ENCODE assay signal across 27 mouse cellular contexts in genomic region chr12:110764531-110764930, GRCm38 (mm10). TPM values are rescaled to one million over a fixed set of nuclear protein-coding genes. Genes with fewer than 3 reads are reported as not detected.
DNase-seq lines count a peak whose midpoint lies in the region; ATAC-seq lines count a peak whose summit lies in the region.
"Had no signal": no experiment of that assay in that cellular context is flagged by ENCODE, and none has a peak within 500 bp of the region (broad histone marks: within the 10 kb centered on the region; RNA-seq: fewer than 3 reads in every experiment).

No protein-coding gene starts in this region.

- H3K27ac ChIP-seq in forebrain, embryonic 13.5 days: no peak overlapping the region
- H3K27ac ChIP-seq: embryonic facial prominence, embryonic 13.5 days; forebrain, embryonic 10.5 days; hindbrain, embryonic 13.5 days; liver, embryonic 15.5 days; lung, embryonic 15.5 days; midbrain, embryonic 13.5 days had no signal

- peaks cover 34% of the 10 kb centered on the region for H3K4me1 ChIP-seq in forebrain, embryonic 13.5 days
- H3K4me1 ChIP-seq: embryonic facial prominence, embryonic 13.5 days; lung, embryonic 15.5 days had no signal

- 90% methylated on average over 5 of the region's 5 CpGs for WGBS in forebrain, embryonic 13.5 days

- no peaks in the 10 kb centered on the region for H3K9me3 ChIP-seq in forebrain, embryonic 13.5 days (replicated peaks)
- H3K9me3 ChIP-seq: embryonic facial prominence, embryonic 13.5 days; forebrain, embryonic 10.5 days; hindbrain, embryonic 13.5 days; liver, embryonic 15.5 days; lung, embryonic 15.5 days; midbrain, embryonic 13.5 days; neural tube, embryonic 15.5 days had no signal

- H3K4me2 ChIP-seq in forebrain, embryonic 13.5 days: no peak overlapping the region
- H3K4me2 ChIP-seq: embryonic facial prominence, embryonic 13.5 days; heart, embryonic 11.5 days; hindbrain, embryonic 13.5 days; liver, embryonic 15.5 days; lung, embryonic 15.5 days; midbrain, embryonic 13.5 days; neural tube, embryonic 15.5 days had no signal

- ATAC-seq in hematopoietic stem cell, adult 5-6 weeks (replicated peaks in 1 of 2; ENCODE audit: insufficient read depth in 1 of 2, low FRiP score in 2 of 2, low TSS enrichment in 1 of 2, low read depth in 1 of 2, poor library complexity in 2 of 2, severe bottlenecking in 2 of 2): peak; percentile 49 to 60; a peak in 3 of 4 replicates
- ATAC-seq in forebrain, embryonic 13.5 days: no peak
- ATAC-seq: intestine, embryonic 16.5 days; midbrain, embryonic 13.5 days had no signal

- H3K9ac ChIP-seq in forebrain, embryonic 13.5 days: no peak overlapping the region
- H3K9ac ChIP-seq: embryonic facial prominence, embryonic 13.5 days; hindbrain, embryonic 13.5 days; liver, embryonic 15.5 days; lung, embryonic 15.5 days; midbrain, embryonic 13.5 days; neural tube, embryonic 15.5 days had no signal

- H3K4me3 ChIP-seq in forebrain, embryonic 13.5 days: no peak overlapping the region
- H3K4me3 ChIP-seq: embryonic facial prominence, embryonic 13.5 days; forebrain, embryonic 10.5 days; hindbrain, embryonic 13.5 days; liver, embryonic 15.5 days; lung, embryonic 15.5 days; midbrain, embryonic 13.5 days; neural tube, embryonic 15.5 days had no signal

- H3K36me3 ChIP-seq in forebrain, embryonic 13.5 days (ENCODE audit: poor library complexity, severe bottlenecking): no peaks in the 10 kb centered on the region
- H3K36me3 ChIP-seq: hindbrain, embryonic 13.5 days; liver, embryonic 15.5 days; lung, embryonic 15.5 days; midbrain, embryonic 13.5 days; neural tube, embryonic 15.5 days had no signal

- no peaks in the 10 kb centered on the region for H3K27me3 ChIP-seq in forebrain, embryonic 13.5 days
- H3K27me3 ChIP-seq: embryonic facial prominence, embryonic 13.5 days; hindbrain, embryonic 13.5 days; liver, embryonic 15.5 days; lung, embryonic 15.5 days; midbrain, embryonic 13.5 days; neural tube, embryonic 15.5 days had no signal

- DNase-seq in spleen, postnatal 36 days (ENCODE audit: low spot score in 2 of 2): peak; percentile 37 to 53
- no peak for DNase-seq in spleen, adult 12 weeks (ENCODE audit: low spot score)
- DNase-seq in naive thymus-derived CD4-positive, alpha-beta T cell, adult 2 months (ENCODE audit: low read depth): peak; percentile 30
- DNase-seq in kidney, postnatal 25 days: no peak
- DNase-seq in right cerebral cortex, postnatal 4 days: no peak
- DNase-seq: adrenal gland, postnatal 10 days; cerebellum, adult 11 months; cerebellum, adult 9-10 months; gastrocnemius, postnatal 25 days; heart, postnatal 36 days; kidney, adult 9 months; kidney, postnatal 10 days; layer of hippocampus, adult 9-11 months; liver; right cerebral cortex, postnatal 25 days; thymus, postnatal 25 days had no signal

RNA-seq across cellular contexts. Expression of gene Wdr20, which starts 26.8 kb away (rescaled TPM):
- 37.6 and 43.4 TPM in 2 replicates for total RNA-seq in hematopoietic stem cell, adult 5-6 weeks (2017)
- 26.9 and 29.9 TPM in 2 replicates for polyA plus RNA-seq in forebrain, embryonic 13.5 days (2015; fragmentation: Nextera tagmentation; extraction: Ambion mirVana)

Comparison
In these comparisons a context has a peak if more than half of its experiments do, and no peak if none do; other contexts are left out.
1. DNase-seq: peak in spleen, postnatal 36 days (2 of 2) and naive thymus-derived CD4-positive, alpha-beta T cell, adult 2 months (single experiment); none in spleen, adult 12 weeks (single experiment), kidney, postnatal 25 days (0 of 2) and right cerebral cortex, postnatal 4 days (single experiment).